Mouse (Mus musculus) adrenal gland, postnatal 4 days (tissue): ENCODE data around the gene Armc12. TPM values are rescaled to one million over a fixed set of nuclear protein-coding genes. Genes with fewer than 3 reads are reported as not detected.

Experiments
- DNase-seq, 2 experiments: peaks; one replicate each; pipeline ENCODE4 v3.0.0; 2021 to 2022; ENCODE audit warnings: low spot score in 2 of 2, mixed read lengths in 2 of 2
- long read RNA-seq, 2 experiments: library from polyadenylated mRNA; stranded (forward); transcript quantifications; one replicate each; pipeline ENCODE4 v2.0.0; 2021
- total RNA-seq, 2 experiments: library from RNA; stranded (reverse); gene quantifications; 2 replicates each; pipeline ENCODE4 v1.2.3; 2021

The Armc12 gene
- total RNA-seq = under 1 TPM in 1 of 2 experiments, not detected in 1; 0.22 TPM
- long read RNA-seq, experiment 1 = 0 reads
- long read RNA-seq, experiment 2 = 0 reads

GRCm38 (mm10) chr17:28530506-28530905 is at the start of gene Armc12:
Gene Armc12, plus strand, starts transcription at chr17:28530806.
- DNase-seq = no peak

DNA sequence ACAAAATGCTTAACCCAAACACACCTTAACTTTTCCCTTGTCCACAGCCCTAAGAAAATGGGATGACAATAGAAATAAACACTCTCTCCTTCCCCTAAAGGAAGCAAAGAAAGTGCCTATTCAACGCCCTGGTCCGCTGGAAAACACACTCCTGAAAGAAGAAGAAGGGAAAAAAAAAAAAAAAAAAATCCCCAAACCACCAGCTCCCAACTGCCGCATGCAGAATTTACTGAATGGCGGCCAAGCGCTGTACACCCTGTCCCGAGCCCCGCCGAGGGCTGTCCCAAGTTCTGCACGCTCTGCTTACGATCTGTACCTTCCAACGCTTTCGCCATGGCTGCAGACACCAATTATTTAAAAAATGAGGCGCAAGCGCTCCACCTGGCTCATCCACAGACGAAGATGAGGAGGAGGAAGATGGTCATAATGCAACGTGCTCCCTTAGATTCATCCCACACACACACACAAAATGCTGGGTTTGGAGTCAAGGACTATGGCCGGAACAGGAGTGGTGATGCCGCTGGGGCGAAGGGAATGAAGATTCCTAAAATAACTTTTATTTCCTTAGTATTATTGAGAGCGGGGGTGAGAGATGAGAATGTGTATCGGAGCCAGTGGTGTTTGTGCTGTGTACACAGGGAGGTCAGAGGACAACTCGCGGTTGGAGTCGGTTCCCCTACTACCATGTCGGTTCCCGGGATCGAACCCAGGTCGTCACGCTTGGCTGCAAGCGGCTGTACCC is 45.7 kb upstream of the Armc12 start:
- DNase-seq = peak in 1 of 2 experiments; percentile 42

GRCm38 (mm10) chr17:28485446-28485948 is 45.1 kb upstream of the Armc12 start:
- no peak for DNase-seq

DNA sequence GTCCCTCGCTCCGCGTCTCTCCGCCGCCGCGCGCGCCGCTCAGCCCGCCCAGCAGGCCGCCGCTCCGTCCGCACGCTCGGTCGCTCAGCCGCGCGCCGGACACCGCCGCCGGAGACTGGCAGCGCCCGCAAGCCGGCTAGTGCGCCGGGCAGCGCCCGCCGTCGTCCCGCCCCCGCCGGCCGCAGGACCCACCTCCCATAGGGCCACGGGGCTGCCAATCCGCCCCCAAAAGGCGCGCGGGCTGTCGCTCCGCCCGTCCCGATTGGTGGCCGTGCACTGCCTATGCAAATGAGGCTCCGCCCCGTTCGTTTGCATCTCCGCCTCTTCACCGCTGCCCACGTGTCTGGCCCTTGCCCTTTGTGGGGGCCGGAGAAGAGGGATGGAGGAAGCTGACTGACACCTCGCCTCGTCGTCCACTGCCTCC is 44.6 kb upstream of the Armc12 start:
- peak; percentile 96 to 99 for DNase-seq

GRCm38 (mm10) chr17:28486720-28487119 is 43.9 kb upstream of the Armc12 start:
- no peak for DNase-seq

DNA sequence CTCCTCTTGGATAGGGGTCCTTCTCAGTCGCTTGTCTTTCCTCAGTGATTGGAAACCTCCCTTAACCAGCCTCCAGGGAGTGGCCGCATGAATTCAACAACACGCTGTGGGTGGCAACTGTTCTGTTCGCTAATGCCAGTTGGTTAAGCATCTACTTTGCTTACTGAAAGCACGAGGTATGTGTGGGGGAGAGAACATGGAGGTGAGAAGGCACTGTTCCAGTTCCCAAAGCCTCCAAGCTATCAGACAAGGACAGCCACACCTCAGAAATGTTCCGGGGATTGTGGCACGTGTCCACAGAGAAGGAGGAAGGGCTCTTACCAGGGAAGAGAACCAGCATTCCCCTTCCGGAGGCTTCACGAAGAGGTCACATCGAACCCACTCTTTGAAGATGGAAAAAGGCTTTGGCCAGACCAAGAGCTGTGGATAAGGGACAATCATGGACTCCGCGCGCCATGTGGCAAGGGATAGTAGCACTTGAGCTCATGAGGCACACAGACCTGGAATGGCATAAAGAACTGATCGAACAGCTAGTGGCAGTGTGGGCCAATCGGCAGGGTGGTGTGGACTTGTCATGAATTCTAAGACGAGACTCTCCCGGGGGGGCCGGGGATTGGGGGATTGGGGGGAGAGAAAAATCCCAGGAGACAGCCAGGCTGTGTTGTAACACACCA is 42.9 kb upstream of the Armc12 start:
- no peak for DNase-seq

- no peak for DNase-seq
These were observed 42.2 kb upstream of the Armc12 start for GRCm38 (mm10) chr17:28488258-28489013.

DNA sequence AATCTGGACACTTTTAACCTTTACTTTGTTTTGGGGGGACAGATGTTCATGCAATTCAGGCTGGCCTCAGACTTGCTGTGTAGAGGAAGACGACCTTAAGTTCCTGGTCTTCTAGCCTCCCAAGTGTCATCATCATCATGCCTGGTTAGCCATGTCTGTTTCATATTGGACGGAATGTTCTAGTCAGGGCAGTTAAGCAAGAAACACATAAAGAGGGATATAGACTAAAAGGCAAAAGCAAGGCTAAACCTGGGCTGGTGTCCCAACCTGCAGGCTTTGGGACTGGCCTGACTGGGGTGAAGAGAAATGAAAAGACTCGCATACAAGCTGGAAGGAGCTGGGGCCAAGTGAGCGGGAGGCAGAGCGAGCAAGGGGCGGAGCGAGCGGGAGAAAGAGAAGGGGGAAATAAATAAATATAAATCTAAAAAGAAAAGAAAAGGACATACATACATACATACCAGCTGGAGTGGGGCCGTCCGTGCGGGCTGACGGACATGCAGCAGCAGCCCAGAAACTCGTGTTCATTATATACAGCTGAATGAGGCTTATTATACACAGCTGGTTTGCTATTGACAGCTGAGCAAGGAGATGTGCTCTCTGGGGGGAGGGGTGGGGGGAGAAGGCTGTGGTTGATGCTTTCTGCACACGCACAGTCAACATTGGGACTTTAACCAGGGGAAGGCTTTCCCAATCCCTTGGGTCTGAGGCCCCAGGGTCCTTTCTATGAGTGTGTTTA is 39.4 kb upstream of the Armc12 start:
- no peak for DNase-seq

- no peak for DNase-seq
These were observed 34.8 kb upstream of the Armc12 start for GRCm38 (mm10) chr17:28495832-28496231.

GRCm38 (mm10) chr17:28499190-28499589 is 31.4 kb upstream of the Armc12 start:
- DNase-seq = no peak

DNA sequence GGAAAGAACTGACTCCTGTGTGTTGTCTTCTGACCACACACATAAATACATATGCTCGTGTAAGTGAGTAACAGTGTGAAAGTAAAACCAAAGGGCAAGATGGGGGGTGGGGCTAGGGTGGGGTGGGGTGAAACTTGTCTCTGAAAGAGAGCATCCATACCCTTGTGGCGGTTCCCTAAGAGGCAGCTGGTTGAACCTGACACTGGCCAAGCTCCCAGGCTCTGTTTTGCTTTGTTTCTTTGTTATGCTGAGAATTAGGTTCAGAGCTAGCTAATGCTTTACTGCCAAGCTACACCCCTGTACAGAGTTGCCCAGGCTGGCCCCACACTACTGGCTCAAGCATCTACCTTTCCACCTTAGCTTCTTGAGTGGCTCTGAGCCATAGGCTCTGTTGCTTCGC is 30.1 kb upstream of the Armc12 start:
- no peak for DNase-seq

GRCm38 (mm10) chr17:28502196-28502821 is 28.3 kb upstream of the Armc12 start:
- DNase-seq = no peak

DNA sequence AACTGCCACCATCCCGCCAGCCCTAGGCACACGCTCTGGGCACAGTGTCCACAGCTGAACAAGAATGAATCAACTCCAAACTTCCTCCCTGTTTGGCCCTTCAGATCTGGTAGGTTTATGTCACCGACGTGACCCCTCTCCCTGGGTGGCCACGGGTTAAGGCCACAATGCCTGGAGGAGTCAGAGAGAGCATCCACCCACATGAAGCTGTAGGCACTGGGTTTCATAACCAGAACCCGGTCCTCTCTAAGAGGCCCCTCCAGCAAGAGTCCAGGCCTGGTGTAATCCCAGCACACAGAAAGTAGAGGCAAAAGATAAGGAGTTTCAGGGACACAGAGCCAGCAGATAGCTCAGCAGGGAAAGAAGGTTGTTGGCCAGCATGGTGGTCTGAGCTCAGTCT is 26.4 kb upstream of the Armc12 start:
- no peak for DNase-seq

GRCm38 (mm10) chr17:28505591-28505990 is 25.0 kb upstream of the Armc12 start:
- no peak for DNase-seq

GRCm38 (mm10) chr17:28506895-28507294 is 23.7 kb upstream of the Armc12 start:
- DNase-seq = no peak

DNA sequence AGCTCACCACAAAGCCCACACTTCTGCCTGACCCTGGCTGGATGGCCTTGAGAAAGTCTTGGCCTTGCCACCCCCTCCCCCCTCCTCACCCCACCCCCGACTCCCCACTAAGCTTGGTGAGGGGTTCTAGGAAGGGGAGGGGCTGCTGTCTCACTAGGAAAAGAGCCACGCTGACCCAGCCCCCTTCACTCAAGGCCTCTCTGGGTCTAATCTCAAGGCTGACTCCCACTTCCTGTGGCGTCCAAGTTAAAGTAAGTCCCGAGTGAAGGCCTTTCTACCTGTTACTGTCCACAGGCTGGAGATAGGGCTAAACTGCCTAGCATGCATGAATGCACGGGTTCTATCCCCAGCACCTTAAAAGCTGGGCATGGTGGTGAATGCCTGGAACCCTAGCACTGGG is 23.1 kb upstream of the Armc12 start:
- DNase-seq = no peak

DNA sequence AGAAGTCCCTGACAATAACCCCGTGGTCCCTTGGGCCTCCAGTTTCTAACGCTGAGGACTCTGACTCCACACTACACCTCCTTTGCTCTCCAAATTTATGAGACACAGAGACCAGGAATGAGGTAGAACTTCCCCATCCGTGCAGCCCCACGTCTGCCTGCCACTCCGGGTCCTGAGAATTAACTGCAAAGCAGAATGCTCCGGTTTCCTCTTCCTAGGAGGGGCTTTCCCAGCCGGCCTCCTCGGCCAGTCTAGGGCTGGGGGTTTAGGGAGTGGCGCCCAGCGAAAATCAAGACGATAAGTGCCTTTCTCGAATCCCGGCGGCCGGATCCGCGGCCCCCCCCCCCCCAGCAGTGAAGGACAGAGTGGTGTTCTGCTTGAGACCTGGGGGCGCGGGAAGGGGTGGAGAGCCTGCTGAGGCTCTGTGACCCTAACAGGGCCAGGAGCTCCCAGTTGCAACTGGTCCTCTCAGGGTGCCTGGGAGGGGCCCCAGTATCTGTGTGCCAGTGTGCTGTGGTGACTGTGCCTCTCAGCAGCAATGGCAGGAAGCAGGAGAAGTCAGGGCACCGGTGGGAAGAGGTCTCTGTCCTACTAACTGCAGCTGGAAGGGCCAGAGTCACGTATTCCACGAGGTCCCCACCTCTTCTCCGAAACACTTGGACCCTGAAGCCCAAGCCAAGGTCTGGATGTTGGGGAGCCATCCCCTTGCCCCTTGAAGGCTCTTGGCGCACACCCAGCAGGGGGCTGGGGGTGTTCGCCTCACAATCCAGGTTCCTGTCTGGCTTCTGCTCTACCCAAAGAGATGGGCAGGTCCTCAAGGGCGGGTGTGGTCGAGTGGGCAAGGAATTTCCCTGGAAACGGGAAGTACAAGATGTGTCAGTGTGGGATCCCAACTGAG is 19.9 kb upstream of the Armc12 start:
- no peak for DNase-seq

DNA sequence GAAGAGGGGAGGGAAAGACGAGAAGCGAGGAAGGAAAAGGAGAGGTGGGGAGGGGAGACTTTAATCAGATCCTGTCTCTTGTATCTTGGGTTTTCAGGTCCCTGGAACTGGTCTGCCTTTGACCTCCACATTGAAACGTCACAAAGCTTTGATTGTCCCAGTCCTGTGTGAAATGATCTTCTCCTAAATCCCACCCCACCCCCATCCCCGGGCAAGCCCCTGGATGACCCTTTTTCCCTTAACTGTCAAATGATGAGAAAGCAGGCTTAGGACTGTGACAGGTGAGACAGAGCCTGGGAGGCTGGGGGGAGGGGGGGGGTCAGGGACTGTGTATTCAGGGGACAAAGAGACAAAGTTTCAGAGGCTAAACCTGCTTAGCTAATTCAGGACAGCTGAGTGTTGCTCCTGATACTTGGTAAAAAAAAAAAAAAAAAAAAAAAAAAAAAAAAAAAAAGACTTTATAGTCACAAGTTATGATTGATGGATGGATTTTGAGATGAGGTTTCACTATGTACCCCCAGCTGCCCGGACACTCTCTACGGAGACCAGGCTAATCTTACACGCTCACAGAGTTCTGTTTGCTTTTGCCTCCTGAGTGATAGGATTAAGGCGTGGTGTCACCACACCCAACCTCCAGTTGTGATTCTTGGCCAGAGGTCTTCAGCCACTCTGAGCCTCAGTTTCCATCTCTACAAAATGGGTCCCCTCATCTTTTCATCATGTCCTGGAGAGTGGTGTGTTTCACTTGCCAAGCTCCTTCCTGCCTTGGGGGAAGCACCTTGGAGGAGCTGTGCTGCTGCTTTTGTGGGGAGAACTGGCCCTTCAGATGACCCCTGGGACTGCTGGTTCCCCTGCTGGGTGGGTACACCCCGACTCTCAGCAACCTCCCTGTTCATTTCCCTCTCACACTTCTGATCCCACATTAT is 18.7 kb upstream of the Armc12 start:
- no peak for DNase-seq
